Mouse (Mus musculus): ENCODE measurements at regions not wholly inside any gene's neighbourhood (a gene's known extent, or its start where the extent isn't known, plus 50 kb on each side); places are given as distances from the start of the nearest gene placed in this dataset.

- TF ChIP-seq CTCF (conservative IDR thresholded peaks at IDR 0.05; ENCODE audit: insufficient read depth, insufficient read length, low read depth, low read length), result no peak
- no peak for TF ChIP-seq POLR2A (IDR thresholded peaks at IDR 0.05; ENCODE audit: low read depth, low read length)
Measured at GRCm38 (mm10) chr8:37129670-37130069, 136.3 kb downstream of the AI429214 start.
